Mouse (Mus musculus) lung, embryonic 16.5 days (tissue): ENCODE data around the gene Lypd6b. TPM values are rescaled to one million over a fixed set of nuclear protein-coding genes. Genes with fewer than 3 reads are reported as not detected.

Source experiments
- ATAC-seq: fragments of 200-750 bp; cut with Nextera tagmentation; 2 replicates; pipeline ENCODE4 v1.8.0; 2017; ENCODE audit warnings: low read depth, mild to moderate bottlenecking, moderate library complexity
- H3K27ac ChIP-seq: fragments of 300-500 bp; sonication (generic); 2 replicates; pipeline ENCODE4 v1.5.1; 2014; ENCODE audit warnings: mild to moderate bottlenecking, control low read depth, low read length
- H3K27me3 ChIP-seq: fragments of 300-500 bp; sonication (generic); 2 replicates; pipeline ENCODE4 v1.6.1; 2014; ENCODE audit warnings: low read depth, low read length, mixed read lengths; ENCODE audit not compliant: control insufficient read depth, insufficient read depth
- H3K36me3 ChIP-seq: fragments of 300-500 bp; sonication (generic); 2 replicates; pipeline ENCODE4 v1.6.1; 2014; ENCODE audit warnings: low read length; ENCODE audit not compliant: control insufficient read depth, insufficient read depth
- H3K4me1 ChIP-seq: fragments of 300-500 bp; sonication (generic); replicated peaks from 2 replicates; pipeline ENCODE4 v1.6.1; 2014; ENCODE audit warnings: low read length, mixed read lengths; ENCODE audit not compliant: control insufficient read depth, insufficient read depth
- H3K4me2 ChIP-seq: fragments of 300-500 bp; sonication (generic); 2 replicates; pipeline ENCODE4 v1.6.1; 2014; ENCODE audit warnings: low read depth, low read length, control low read depth
- H3K4me3 ChIP-seq: fragments of 300-500 bp; sonication (generic); 2 replicates; pipeline ENCODE4 v1.5.1; 2014; ENCODE audit warnings: mild to moderate bottlenecking, low read length, control low read depth
- H3K9ac ChIP-seq: fragments of 300-500 bp; sonication (generic); 2 replicates; pipeline ENCODE4 v1.6.1; 2014; ENCODE audit warnings: low read length, control low read depth
- H3K9me3 ChIP-seq: fragments of 300-500 bp; sonication (generic); 2 replicates; pipeline ENCODE4 v1.6.1; 2016; ENCODE audit warnings: low read length; ENCODE audit not compliant: control insufficient read depth
- WGBS: fragments of 180-500 bp; shearing (Covaris S2); extraction: QIAGEN DNeasy Blood & Tissue Kit; methylation state at CpG from one replicate; pipeline ENCODE4 v1.1.7; 2014; 5-methylcytosine and 5-hydroxymethylcytosine counted together
- polyA plus RNA-seq: library from polyadenylated mRNA; unstranded; fragments of >200 nt; fragmentation: Nextera tagmentation; extraction: Ambion mirVana; gene quantifications from 2 replicates; pipeline ENCODE4 v1.2.1, GENCODE M21; 2015

Lypd6b gene
- 2.2 and 2.6 TPM in 2 replicates for polyA plus RNA-seq

DNA sequence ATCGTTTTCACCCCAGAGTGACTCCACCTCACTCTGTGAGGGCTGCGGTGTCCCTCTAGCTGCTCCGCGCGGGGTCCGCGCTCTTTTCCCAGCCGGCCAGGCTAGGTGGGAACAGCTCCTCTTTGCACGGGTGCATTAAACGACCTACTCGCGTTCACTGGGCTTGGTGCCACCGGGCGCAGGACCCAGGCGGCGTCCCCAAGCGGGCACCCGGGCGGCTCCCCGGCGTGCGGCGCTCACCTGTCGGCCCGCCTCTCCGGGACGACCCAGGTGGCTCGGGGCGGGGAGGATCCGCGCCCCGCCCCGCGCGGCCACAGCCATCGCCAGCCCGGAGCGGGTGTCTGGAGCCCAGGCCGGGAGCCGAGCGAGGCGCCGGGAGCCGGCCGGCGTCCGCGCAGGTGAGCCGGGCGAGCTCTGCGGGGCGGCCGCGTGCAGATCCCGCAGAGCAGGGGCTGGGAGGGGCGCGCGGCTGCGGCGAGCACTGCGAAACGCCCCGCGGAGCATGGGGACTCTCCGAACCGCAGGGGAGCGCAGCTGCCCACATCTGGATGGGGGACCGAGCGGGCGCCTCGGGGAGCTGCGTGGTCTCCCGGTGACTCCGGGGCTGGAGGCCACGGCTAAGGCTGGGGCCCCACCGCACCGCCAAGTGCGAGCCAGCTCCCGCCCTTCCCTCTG, at the start of gene Lypd6b:
TSS of gene Lypd6b (plus strand) at position 313 of the 675 bp plus-strand sequence.
- Histone ChIP-seq H3K9me3 (no peaks in the 10 kb centered on the region), H3K9ac (peak within 1 kb of the TSS; percentile 59), H3K27ac (no peak within 1 kb of the TSS), H3K4me2 (peak within 1 kb of the TSS; percentile 86), H3K36me3 (no peaks in the 10 kb centered on the region), H3K27me3 (peaks cover 34% of the 10 kb centered on the region), H3K4me3 (peak within 1 kb of the TSS; percentile 51), H3K4me1 (0 out of 2 replicates have a peak, but pooled peaks cover 3% of the 10 kb centered on the region)
- peak; percentile 84 for ATAC-seq
- 1% methylated on average over 61 of the region's 79 CpGs for WGBS

DNA sequence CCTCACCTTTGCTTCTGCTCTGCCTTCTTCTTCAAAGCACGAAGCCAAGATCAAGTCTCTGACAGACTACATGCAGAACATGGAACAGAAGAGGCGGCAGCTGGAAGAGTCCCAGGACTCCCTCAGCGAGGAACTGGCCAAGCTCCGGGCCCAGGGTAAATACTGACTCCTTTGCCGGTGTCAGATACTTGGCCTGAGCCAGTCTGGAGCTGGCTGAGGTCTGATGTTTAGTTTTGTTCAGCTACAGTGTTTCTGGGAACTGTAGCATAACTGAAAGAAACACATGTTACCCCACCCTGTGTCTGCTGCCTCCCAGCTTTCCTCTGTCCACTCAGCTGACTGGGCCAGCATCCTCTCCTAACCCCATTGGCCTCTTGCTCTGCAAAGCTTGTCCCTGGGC, 48.4 kb upstream of the Lypd6b start:
- Histone ChIP-seq H3K27ac (no peak overlapping the region), H3K9me3 (no peaks in the 10 kb centered on the region), H3K4me1 (peaks cover 5% of the 10 kb centered on the region; the same call in 1 of the 2 replicates), H3K4me3 (no peak overlapping the region), H3K27me3 (no peaks in the 10 kb centered on the region), H3K9ac (no peak overlapping the region), H3K36me3 (no peaks in the 10 kb centered on the region), H3K4me2 (no peak overlapping the region)
- WGBS, result 28% methylated on average over 5 of the region's 5 CpGs
- peak; percentile 82 for ATAC-seq

- no peaks in the 10 kb centered on the region for H3K27me3 ChIP-seq
- peaks cover 7% of the 10 kb centered on the region; the same call in 1 of the 2 replicates for H3K4me1 ChIP-seq
- no peak overlapping the region for H3K4me3 ChIP-seq
- no peaks in the 10 kb centered on the region for H3K36me3 ChIP-seq
- 39% methylated on average over 6 of the region's 6 CpGs for WGBS
- H3K9ac ChIP-seq, result no peak overlapping the region
- H3K27ac ChIP-seq, result no peak overlapping the region
- ATAC-seq, result no peak
- H3K9me3 ChIP-seq, result no peaks in the 10 kb centered on the region
- no peak overlapping the region for H3K4me2 ChIP-seq
Observed at GRCm38 (mm10) chr2:49741026-49741425, 46.5 kb upstream of the Lypd6b start.

GRCm38 (mm10) chr2:49741895-49742734, 45.4 kb upstream of the Lypd6b start:
- no peak overlapping the region for H3K4me3 ChIP-seq
- WGBS, result 63% methylated on average over 16 of the region's 16 CpGs
- ATAC-seq, result no peak
- no peaks in the 10 kb centered on the region for H3K27me3 ChIP-seq
- no peak overlapping the region for H3K27ac ChIP-seq
- H3K36me3 ChIP-seq, result no peaks in the 10 kb centered on the region
- no peak overlapping the region for H3K4me2 ChIP-seq
- H3K4me1 ChIP-seq, result peaks cover 7% of the 10 kb centered on the region; the same call in 1 of the 2 replicates
- H3K9ac ChIP-seq, result no peak overlapping the region
- H3K9me3 ChIP-seq, result no peaks in the 10 kb centered on the region

DNA sequence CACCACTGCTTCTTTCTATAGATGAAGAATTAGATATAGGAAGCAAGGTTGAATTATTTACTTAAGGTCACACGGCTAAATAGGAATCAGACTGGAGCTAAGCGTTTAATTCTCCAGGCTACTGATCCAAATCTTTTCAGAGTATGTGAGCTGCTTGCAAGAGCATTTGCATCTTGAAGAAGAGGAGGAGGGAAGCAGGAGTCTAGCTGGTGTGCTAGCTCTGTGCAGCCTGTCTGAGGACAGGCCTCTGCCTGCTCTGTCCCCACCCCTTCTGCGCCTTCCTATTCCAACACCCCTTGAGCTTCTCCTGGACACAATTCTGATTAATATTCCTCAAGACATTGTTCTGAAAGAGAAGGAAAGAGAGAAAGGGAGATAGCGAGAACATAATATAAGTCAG, 44.6 kb upstream of the Lypd6b start:
- no peak overlapping the region for H3K9ac ChIP-seq
- H3K27me3 ChIP-seq, result no peaks in the 10 kb centered on the region
- H3K9me3 ChIP-seq, result no peaks in the 10 kb centered on the region
- H3K4me2 ChIP-seq, result no peak overlapping the region
- H3K27ac ChIP-seq, result no peak overlapping the region
- H3K36me3 ChIP-seq, result no peaks in the 10 kb centered on the region
- no peak for ATAC-seq
- peaks cover 7% of the 10 kb centered on the region; the same call in 1 of the 2 replicates for H3K4me1 ChIP-seq
- H3K4me3 ChIP-seq, result no peak overlapping the region
- 78% methylated on average over 4 of the region's 4 CpGs for WGBS

GRCm38 (mm10) chr2:49743775-49744174, 43.7 kb upstream of the Lypd6b start:
- ATAC-seq, result no peak
- no peak overlapping the region for H3K4me3 ChIP-seq
- no peak overlapping the region for H3K4me2 ChIP-seq
- H3K9me3 ChIP-seq, result no peaks in the 10 kb centered on the region
- H3K9ac ChIP-seq, result no peak overlapping the region
- H3K4me1 ChIP-seq, result peaks cover 7% of the 10 kb centered on the region; the same call in 1 of the 2 replicates
- H3K27ac ChIP-seq, result no peak overlapping the region
- no peaks in the 10 kb centered on the region for H3K36me3 ChIP-seq
- no peaks in the 10 kb centered on the region for H3K27me3 ChIP-seq
- 56% methylated on average over 6 of the region's 6 CpGs for WGBS

DNA sequence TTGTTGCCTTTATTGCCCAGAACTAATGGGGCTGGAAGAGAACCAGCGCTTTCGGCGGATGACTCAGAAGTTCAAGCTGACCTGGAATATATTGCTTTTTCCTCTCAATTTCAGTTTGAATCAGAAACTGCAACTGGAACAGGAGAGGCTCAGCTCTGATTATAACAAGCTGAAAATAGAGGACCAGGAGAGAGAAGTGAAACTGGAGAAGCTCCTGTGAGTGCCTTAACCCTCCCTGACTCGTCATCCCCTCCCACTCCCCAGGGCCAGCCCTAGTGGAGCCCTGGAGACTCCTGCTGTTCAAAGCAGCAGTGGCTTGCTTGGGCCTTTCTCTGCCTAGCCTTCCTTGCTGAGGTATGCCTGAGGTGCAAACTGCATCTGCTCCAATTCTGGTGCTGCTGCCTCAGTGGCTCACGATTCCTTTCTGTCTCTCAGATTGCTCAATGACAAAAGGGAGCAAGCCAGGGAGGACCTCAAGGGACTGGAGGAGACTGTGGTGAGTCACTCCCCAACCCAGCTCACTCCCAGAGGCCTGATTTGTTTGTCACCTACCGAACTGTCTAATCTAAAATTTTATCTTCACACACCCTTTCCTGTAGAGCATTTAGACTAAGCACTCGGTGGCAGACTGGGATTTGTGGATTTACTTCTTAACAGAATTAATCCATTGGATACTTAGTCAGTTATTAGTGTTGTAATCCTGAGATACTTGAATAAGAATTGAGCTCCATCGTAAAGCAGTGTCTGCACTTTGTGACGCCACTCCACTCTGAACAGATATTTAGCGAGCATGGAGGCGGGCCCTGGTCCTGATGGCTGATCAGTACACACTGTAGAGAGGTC, 43.0 kb upstream of the Lypd6b start:
- no peak for ATAC-seq
- Histone ChIP-seq H3K27ac (no peak overlapping the region), H3K9me3 (no peaks in the 10 kb centered on the region), H3K4me2 (no peak overlapping the region), H3K36me3 (no peaks in the 10 kb centered on the region), H3K4me3 (no peak overlapping the region), H3K4me1 (peaks cover 7% of the 10 kb centered on the region; the same call in 1 of the 2 replicates), H3K27me3 (no peaks in the 10 kb centered on the region), H3K9ac (no peak overlapping the region)
- WGBS, result 55% methylated on average over 11 of the region's 11 CpGs

- Histone ChIP-seq H3K27me3 (no peaks in the 10 kb centered on the region), H3K36me3 (no peaks in the 10 kb centered on the region), H3K9me3 (no peaks in the 10 kb centered on the region), H3K4me3 (no peak overlapping the region), H3K27ac (no peak overlapping the region), H3K4me2 (no peak overlapping the region), H3K4me1 (peaks cover 7% of the 10 kb centered on the region; the same call in 1 of the 2 replicates), H3K9ac (no peak overlapping the region)
- 62% methylated on average over 14 of the region's 14 CpGs for WGBS
- ATAC-seq, result no peak
Observed at GRCm38 (mm10) chr2:49745094-49745781, 42.2 kb upstream of the Lypd6b start.
